Mouse (Mus musculus): ENCODE measurements around the gene Aoc1.

DNA sequence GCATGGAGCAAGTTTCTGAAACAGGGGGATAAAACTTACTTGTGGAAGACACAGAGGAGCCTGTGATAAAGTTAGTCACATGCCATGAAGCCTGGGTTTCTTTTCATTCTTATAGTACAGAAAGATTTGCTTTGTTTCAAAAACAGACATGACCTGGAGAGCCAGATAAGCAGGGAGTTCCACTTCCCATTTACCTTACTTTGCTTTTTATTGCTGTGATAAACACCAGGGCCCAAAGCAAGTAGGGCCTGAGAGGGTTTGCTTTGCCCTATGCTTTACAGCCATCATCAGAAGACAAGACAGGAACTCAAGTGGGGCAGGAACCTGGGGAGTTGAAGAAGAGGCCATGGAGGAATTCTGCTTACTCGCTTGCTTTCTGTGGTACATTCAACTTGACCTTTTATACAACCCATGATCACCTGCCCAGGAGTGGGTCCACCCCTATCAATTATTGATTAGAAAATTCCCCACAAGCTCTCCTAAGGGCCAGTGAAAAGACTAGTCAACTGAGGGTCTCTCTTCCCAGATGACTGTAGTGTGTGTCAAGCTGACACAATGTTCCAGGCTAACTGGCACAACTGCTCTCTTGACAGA, 7.4 kb upstream of the Aoc1 start:
- no peak for TF ChIP-seq CTCF (IDR thresholded peaks at IDR 0.05; ENCODE audit: borderline replicate concordance, insufficient read depth, low read length)
- TF ChIP-seq POLR2A (IDR thresholded peaks at IDR 0.05; ENCODE audit: low read depth, low read length) = no peak
